Mouse (Mus musculus) right cerebral cortex, postnatal 4 days (tissue): Measurements from ENCODE around the gene Acaa1a.

Source experiments
- DNase-seq: peaks from one replicate; pipeline ENCODE4 v3.0.0-alpha.2; 2022

Acaa1a gene

GRCm38 (mm10) chr9:119394808-119395207 is 55.3 kb downstream of the Acaa1a start:
- DNase-seq: no peak
